Mouse (Mus musculus): ENCODE data around the gene Anks4b. TPM values are rescaled to one million over a fixed set of nuclear protein-coding genes. Genes with fewer than 3 reads are reported as not detected.

Anks4b gene
- total and polyA plus RNA-seq, 3 experiments = 0.11 TPM; not detected in 2

DNA sequence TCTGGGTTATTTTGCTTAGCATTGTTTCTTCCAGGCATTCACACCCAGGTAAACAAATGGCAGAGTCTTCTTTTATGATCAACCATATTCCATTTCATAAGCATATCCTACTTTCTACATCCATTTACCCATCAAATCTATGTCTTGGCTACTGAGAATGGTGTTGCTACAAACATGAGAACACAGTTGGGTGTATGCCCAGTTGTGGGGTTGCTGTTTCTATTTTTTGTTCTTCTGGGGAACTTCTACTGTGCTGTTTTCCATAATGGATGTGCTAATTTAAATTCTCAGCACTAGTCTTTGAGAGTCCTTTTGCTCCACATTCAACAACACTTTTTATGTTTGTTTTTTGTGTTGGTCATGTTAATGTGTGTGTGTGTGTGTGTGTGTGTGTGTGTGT is 54.9 kb downstream of the Anks4b start:
- H3K9me3 ChIP-seq (replicated peaks) = no peaks in the 10 kb centered on the region
- no peak for ATAC-seq (ENCODE audit: extremely low read depth, insufficient number of reproducible peaks, low FRiP score, poor library complexity, severe bottlenecking)
- no peaks in the 10 kb centered on the region for H3K36me3 ChIP-seq (replicated peaks)
- no peak for DNase-seq (ENCODE audit: low spot score)
- H3K4me1 ChIP-seq (ENCODE audit: insufficient read depth, low read depth, low read length) = no peaks in the 10 kb centered on the region
- TF ChIP-seq GATA2 (IDR thresholded peaks at IDR 0.05; ENCODE audit: borderline replicate concordance, low read depth, low read length) (no peak), CTCF (IDR thresholded peaks at IDR 0.05; ENCODE audit: low read depth, low read length) (no peak), GATA1 (IDR thresholded peaks at IDR 0.05; ENCODE audit: borderline replicate concordance, low read length) (no peak), POLR2AphosphoS5 (IDR thresholded peaks at IDR 0.05; ENCODE audit: insufficient replicate concordance, low read depth, low read length) (no peak), TAL1 (conservative IDR thresholded peaks at IDR 0.05; ENCODE audit: low read depth, low read length) (no peak)
- no peak overlapping the region for H3K4me3 ChIP-seq (ENCODE audit: low read depth, low read length)
- no peaks in the 10 kb centered on the region for H3K27me3 ChIP-seq (ENCODE audit: insufficient read depth, low read length)

Other genes with a start within 250 kb of the Anks4b start
- not detected in 2 replicates for gene Dnah3, start 78.6 kb upstream of the Anks4b start, total RNA-seq (2014; fragmentation: Nextera tagmentation)
- gene Dnah3, start 78.6 kb upstream of the Anks4b start, total RNA-seq (2017) = 0.12 and 0.22 TPM in 2 replicates
- gene Dnah3, start 78.6 kb upstream of the Anks4b start, polyA plus RNA-seq (2012) = not detected in 2 replicates
- gene Tmem159, start 71.5 kb upstream of the Anks4b start, total RNA-seq (2014; fragmentation: Nextera tagmentation) = not detected in 2 replicates
- gene Tmem159, start 71.5 kb upstream of the Anks4b start, total RNA-seq (2017) = not detected in 2 replicates
- gene Tmem159, start 71.5 kb upstream of the Anks4b start, polyA plus RNA-seq (2012) = not detected in 2 replicates
- gene Zp2, start 28.6 kb upstream of the Anks4b start, total RNA-seq (2014; fragmentation: Nextera tagmentation) = not detected in 2 replicates
- gene Zp2, start 28.6 kb upstream of the Anks4b start, total RNA-seq (2017) = 0.11 TPM in 1 of 2 replicates, not detected in the other
- not detected in 2 replicates for gene Zp2, start 28.6 kb upstream of the Anks4b start, polyA plus RNA-seq (2012)
- not detected in 2 replicates for gene Crym, start 28.3 kb downstream of the Anks4b start, total RNA-seq (2014; fragmentation: Nextera tagmentation)
- gene Crym, start 28.3 kb downstream of the Anks4b start, total RNA-seq (2017) = 0.11 TPM in 1 of 2 replicates, not detected in the other
- not detected in 2 replicates for gene Crym, start 28.3 kb downstream of the Anks4b start, polyA plus RNA-seq (2012)
- 1.3 TPM in 1 of 2 replicates, not detected in the other for gene Abca14, start 30.1 kb downstream of the Anks4b start, total RNA-seq (2014; fragmentation: Nextera tagmentation)
- gene Abca14, start 30.1 kb downstream of the Anks4b start, total RNA-seq (2017) = not detected in 2 replicates
- not detected in 2 replicates for gene Abca14, start 30.1 kb downstream of the Anks4b start, polyA plus RNA-seq (2012)
- not detected in 2 replicates for gene Abca15, start 154.8 kb downstream of the Anks4b start, total RNA-seq (2014; fragmentation: Nextera tagmentation)
- under 0.01 TPM in 1 of 2 replicates, not detected in the other for gene Abca15, start 154.8 kb downstream of the Anks4b start, total RNA-seq (2017)
- gene Abca15, start 154.8 kb downstream of the Anks4b start, polyA plus RNA-seq (2012) = not detected in 2 replicates
- not detected in 2 replicates for gene Abca16, start 235.8 kb downstream of the Anks4b start, total RNA-seq (2014; fragmentation: Nextera tagmentation)
- 0.06 and 0.22 TPM in 2 replicates for gene Abca16, start 235.8 kb downstream of the Anks4b start, total RNA-seq (2017)
- gene Abca16, start 235.8 kb downstream of the Anks4b start, polyA plus RNA-seq (2012) = not detected in 2 replicates